Mouse (Mus musculus) testis, adult 2 months (tissue): Measurements from ENCODE around the gene Tmem156.

Experiments used
- CTCF ChIP-seq: fragments of 200-500 bp; IDR thresholded peaks from 2 replicates; pipeline ENCODE4 v1.5.1; 2012; ENCODE audit warnings: low read depth, mild to moderate bottlenecking, inconsistent platforms, low read length, moderate library complexity; ENCODE audit not compliant: control insufficient read depth, insufficient read depth, insufficient replicate concordance
- POLR2A ChIP-seq: fragments of 200-500 bp; IDR thresholded peaks from 2 replicates; pipeline ENCODE4 v1.6.1; 2012; ENCODE audit warnings: low read depth, mild to moderate bottlenecking, inconsistent platforms, low read length, moderate library complexity; ENCODE audit not compliant: control insufficient read depth

DNA sequence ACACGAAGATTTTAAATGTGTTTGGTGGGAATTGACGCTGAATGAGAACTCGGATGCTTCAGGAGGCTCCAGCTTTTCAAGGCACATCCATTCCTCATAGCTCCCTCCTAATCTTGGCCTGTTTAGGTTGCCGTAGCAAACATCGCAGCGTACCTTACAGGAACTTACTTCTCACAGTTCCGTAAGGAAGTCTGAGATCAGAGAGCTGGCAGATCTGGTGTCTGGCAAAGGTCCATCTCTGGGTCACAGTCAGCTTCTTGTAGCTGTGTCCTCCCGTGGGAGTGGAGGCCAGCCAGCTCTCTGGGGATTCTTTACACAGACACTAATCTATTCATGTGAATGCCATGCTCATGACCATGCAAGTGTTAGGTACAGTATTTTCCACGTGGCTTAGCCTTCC is 65.2 kb downstream of the Tmem156 start:
- TF ChIP-seq POLR2A, result no peak
- no peak for TF ChIP-seq CTCF
